Mouse (Mus musculus) liver (tissue): ENCODE results near the gene Zfp710.

Experiments
- DNase-seq: peaks from one replicate; pipeline ENCODE4 v3.0.0-alpha.2; 2020; ENCODE audit warnings: mixed read lengths

Gene Zfp710

GRCm38 (mm10) chr7:80081586-80082554 lies 57.3 kb downstream of the Zfp710 start:
- no peak for DNase-seq

GRCm38 (mm10) chr7:80084484-80084931 lies 59.9 kb downstream of the Zfp710 start:
- peak; percentile 79 for DNase-seq

DNA sequence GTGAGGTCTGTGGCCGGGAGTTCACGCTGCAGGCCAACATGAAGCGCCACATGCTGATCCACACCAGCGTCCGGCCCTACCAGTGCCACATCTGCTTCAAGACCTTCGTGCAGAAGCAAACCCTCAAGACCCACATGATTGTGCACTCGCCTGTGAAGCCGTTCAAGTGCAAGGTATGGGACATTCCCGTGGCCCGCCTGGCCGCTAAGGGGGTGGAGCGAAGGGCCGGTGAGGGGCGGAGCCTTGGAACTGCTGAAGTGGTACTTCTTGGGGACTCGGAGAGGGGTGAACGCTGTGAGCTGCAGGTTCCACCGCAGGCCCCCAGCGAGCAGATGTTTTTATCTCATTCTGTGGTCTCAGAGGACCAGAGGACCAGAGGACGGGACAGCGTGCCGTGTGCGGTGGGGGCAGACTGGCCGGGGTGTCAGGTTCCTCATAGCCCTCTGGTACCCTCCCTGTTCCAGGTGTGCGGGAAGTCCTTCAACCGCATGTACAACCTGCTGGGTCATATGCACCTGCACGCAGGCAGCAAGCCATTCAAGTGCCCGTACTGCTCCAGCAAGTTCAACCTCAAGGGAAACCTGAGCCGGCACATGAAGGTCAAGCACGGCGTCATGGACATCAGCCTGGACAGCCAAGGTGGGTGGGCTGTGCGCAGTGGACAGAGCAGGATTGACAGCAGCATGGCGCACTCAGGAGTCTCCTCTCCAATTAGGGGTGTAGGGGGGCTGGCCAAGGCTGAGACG lies 61.5 kb downstream of the Zfp710 start:
- DNase-seq, result no peak

DNA sequence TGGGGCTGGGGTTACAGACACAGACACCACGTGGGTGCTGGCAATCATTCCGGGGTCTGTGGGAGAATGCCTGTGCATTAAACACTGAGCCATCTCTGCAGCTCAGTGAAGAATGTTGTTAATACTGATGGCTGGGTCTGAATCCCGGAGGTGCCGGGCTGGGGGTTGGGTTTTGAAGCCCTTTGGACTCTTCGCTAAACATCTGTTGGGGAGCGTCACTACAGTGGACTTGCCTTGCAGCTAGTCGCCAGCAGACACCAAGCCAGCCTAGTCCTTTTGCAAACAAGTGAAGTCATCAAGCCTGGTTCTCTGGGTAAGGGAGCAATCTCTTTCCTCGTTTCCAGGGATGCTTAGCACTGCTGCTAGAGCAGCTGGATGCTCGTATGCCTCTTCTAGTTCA lies 63.6 kb downstream of the Zfp710 start:
- DNase-seq, result peak; percentile 34

DNA sequence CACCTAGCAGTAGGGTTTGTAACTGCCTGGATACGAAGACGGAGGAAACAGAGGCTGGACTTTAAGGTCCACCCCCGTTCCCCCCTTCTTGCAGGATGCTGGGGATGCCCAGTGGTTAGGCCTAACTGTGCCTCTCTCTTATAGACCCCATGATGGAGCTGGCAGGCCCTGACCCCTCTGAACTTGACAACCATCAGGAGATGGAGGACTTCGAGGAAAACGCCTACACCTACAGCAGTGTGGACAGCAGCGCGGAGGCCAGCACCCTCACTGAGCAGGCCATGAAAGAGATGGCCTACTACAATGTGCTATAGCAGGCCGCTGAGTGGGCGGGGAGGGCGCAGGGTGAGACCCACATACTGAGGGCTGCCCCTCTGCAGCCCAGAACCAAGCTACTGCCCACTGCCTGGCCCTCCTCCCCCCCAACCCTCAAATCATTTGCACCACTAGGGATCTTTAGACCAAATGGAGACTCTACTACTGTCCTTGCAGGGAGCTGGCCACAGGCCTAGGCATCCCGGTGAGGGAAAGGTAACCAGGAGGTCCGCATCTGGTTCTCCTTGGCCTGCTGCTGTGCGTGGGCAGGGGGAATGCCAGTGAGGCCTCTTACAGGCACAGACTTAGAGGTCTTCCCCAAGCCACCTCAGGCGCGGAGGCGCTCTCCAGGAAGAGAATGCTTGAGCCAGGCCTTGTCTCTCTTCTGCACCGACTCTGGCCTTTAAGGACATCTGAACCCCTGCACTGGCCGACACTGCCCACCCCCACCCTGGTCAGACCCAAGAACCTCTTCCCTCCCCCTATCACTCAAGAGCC lies 65.8 kb downstream of the Zfp710 start:
- DNase-seq, result no peak

GRCm38 (mm10) chr7:80091004-80091865 lies 66.6 kb downstream of the Zfp710 start:
- no peak for DNase-seq

DNA sequence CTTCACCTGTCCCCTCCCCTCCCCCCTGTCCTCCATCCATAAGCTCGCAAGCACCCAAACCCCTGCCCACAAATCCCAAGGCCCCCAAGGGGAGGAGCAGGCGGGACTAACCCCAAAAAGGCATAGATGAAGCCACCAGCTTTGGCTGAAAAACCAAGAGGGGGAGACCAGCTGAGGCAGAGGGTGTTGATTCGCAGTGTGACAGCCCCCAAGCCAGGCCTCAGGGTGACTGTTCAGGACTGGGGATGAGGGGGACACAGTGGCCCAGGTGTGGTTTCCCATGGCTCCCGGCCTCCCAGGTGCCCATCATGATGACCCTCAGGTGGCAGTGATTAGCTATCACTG lies 67.2 kb downstream of the Zfp710 start:
- DNase-seq, result no peak

DNA sequence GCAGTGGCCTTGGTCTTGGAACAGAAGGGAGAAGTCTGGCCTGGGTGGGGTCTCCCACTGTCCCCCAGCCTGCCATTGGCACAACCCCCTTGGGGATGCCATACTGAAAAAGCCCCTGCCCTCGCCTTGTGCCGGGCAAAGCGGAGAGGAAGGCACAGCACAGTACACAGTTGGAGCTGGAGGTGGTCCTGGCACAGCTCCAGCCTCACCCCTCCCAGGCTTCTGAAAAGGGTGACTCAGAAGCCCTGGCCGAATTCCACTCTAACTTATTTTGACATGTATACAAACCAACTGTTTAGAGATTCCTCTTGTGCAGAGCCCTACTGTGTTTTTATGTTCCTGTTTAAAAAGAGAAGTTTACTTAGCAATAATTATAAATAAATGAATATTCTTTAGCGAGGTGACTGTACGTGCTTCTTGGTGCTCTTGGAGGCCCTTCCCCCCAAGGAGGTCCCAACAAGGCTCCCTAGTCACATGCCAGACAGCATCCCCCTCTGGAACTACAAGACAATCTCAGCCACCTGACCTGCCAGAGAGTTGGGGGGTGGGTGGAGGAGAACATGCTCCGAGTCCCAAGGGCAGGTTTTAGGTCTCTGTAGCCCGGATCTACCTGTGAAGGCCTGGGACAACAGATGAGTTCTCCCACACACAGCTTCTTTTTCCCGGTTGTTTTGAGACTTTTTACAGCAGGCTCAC lies 67.9 kb downstream of the Zfp710 start:
- no peak for DNase-seq

DNA sequence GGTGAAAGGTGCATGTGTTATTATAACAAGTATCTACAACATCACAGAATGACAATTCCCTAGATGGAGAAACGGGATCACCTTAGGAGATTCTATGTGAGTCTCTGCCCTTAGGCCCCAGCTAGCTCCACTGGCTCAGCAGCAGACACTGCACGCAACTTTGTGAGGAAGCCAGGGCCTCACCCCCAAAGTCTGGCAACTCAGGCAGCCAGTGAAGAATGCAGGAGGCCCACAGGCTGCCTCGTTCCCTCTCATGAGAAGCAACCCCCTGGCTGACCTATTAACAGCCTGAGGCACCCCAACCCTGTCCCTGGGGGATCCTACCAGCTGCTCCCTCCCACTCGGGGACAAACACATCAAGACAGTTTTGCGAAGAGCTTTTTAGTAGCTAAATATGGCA lies 69.9 kb downstream of the Zfp710 start:
- no peak for DNase-seq

- DNase-seq, result no peak
Observed at GRCm38 (mm10) chr7:80095598-80096309, 71.1 kb downstream of the Zfp710 start.

- no peak for DNase-seq
Observed at GRCm38 (mm10) chr7:80098389-80098976, 73.9 kb downstream of the Zfp710 start.

- no peak for DNase-seq
Observed at GRCm38 (mm10) chr7:80103335-80103734, 78.7 kb downstream of the Zfp710 start.

GRCm38 (mm10) chr7:80105637-80106390 lies 81.2 kb downstream of the Zfp710 start:
- no peak for DNase-seq

GRCm38 (mm10) chr7:80106441-80106840 lies 81.8 kb downstream of the Zfp710 start:
- no peak for DNase-seq

DNA sequence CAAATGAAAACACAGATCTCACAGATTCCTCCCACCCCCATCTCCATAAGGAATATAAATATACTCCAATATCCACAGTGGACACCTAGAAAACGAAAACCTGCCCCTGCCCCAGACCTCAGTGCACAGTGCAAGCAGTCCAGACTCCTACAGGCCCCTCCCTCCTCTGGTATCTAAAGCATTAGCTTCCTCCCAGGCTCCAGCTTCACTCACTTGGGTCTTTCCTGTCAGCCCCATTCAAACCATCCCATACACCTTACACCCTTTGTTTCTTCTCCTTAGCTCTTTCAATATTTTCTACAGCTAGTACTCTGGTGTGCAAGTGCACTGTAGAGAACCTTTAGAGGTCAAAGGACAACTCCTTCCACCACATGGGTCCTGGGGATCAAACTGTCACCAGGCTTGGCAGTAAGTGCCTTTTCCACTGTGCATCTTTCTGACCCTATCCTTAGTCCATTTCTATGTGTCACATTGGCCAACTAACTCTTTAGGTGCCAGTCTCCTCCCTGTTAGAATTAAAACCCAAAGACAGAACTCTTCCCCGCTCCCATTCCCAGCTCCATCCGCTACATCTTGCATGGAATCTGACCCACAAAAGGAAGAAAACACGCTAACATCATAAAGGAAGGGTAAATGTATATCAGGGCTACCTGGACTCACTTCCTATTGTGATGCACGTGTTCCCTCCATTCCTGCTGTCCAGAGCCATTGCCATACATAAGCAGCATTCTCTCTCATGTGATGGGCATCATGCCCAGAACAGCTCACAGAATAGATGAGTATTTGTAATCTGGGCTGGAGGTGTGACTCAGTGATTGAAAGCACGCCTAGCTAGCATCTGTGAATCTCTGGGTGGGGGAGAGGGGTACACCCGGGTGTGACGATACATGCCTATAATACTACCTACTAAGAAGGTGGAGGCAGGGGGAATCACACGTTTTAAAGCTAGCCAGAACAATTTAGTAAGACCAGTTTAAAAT lies 86.7 kb downstream of the Zfp710 start:
- DNase-seq, result no peak

- peak; percentile 41 for DNase-seq
Observed at GRCm38 (mm10) chr7:80113989-80114388, 89.4 kb downstream of the Zfp710 start.

GRCm38 (mm10) chr7:80114451-80115223 lies 90.0 kb downstream of the Zfp710 start:
- DNase-seq, result peak; percentile 50
